Mouse (Mus musculus) embryonic facial prominence, embryonic 13.5 days (tissue): ENCODE measurements around the gene Mpped1. TPM values are rescaled to one million over a fixed set of nuclear protein-coding genes. Genes with fewer than 3 reads are reported as not detected.
A peak's percentile ranks its signal among the peaks of the same experiment; 100 is the strongest.

Experiments used
- ATAC-seq: fragments of 200-750 bp; cut with Nextera tagmentation; 2 replicates; pipeline ENCODE4 v1.8.0; 2017; ENCODE audit warnings: low read depth; ENCODE audit not compliant: insufficient number of reproducible peaks, insufficient read depth, low FRiP score, low TSS enrichment
- H3K27ac ChIP-seq: fragments of 300-500 bp; sonication (generic); 2 replicates; pipeline ENCODE4 v1.5.1; 2015; ENCODE audit warnings: moderate library complexity, mild to moderate bottlenecking, inconsistent platforms
- H3K27me3 ChIP-seq: fragments of 300-500 bp; sonication (generic); 2 replicates; pipeline ENCODE4 v1.6.1; 2015; ENCODE audit warnings: mild to moderate bottlenecking, inconsistent platforms
- H3K36me3 ChIP-seq: fragments of 300-500 bp; sonication (generic); 2 replicates; pipeline ENCODE4 v1.6.1; 2015; ENCODE audit warnings: mild to moderate bottlenecking, inconsistent platforms
- H3K4me1 ChIP-seq: fragments of 300-500 bp; sonication (generic); 2 replicates; pipeline ENCODE4 v1.6.1; 2015; ENCODE audit warnings: inconsistent platforms
- H3K4me2 ChIP-seq: fragments of 300-500 bp; sonication (generic); 2 replicates; pipeline ENCODE4 v1.6.1; 2015; ENCODE audit warnings: moderate library complexity, mild to moderate bottlenecking, inconsistent platforms
- H3K4me3 ChIP-seq: fragments of 300-500 bp; sonication (generic); 2 replicates; pipeline ENCODE4 v1.5.1; 2015; ENCODE audit warnings: mild to moderate bottlenecking, inconsistent platforms
- H3K9ac ChIP-seq: fragments of 300-500 bp; sonication (generic); 2 replicates; pipeline ENCODE4 v1.6.1; 2015; ENCODE audit warnings: mild to moderate bottlenecking, inconsistent platforms
- H3K9me3 ChIP-seq: fragments of 300-500 bp; sonication (generic); 2 replicates; pipeline ENCODE4 v1.6.1; 2016; ENCODE audit warnings: inconsistent platforms
- WGBS: fragments of 180-500 bp; shearing (Covaris S2); methylation state at CpG from one replicate; pipeline ENCODE4 v1.1.7; 2015; ENCODE audit warnings: mixed read lengths; 5-methylcytosine and 5-hydroxymethylcytosine counted together
- polyA plus RNA-seq: library from polyadenylated mRNA; unstranded; fragments of >200 nt; fragmentation: Nextera tagmentation; extraction: Ambion mirVana; gene quantifications from 2 replicates; pipeline ENCODE4 v1.2.1, GENCODE M21; 2015

The Mpped1 gene
- polyA plus RNA-seq, 1 experiment from 2014 or later: 12.8 TPM

DNA sequence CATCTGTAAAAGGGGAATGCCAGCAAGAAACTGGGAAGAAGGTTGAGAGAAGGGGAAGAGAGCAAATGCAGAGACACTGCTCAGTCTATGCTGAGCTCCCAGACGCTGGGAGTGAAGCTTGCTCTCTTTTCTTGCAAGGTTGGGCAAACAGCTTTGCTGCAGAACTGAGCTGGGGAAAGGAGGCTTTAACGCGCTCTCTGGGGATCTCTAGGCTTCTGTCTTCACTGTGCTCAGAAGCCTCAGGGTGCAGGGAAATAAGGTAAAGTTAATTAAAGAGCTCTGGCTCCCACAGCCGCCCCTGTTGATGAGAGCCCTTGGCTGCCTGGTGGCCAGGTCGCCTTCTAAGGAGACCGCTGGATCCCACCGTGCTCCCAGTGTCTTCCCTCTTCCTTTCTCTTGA, 17.7 kb downstream of the Mpped1 start:
- peaks cover 3% of the 10 kb centered on the region; the same call in 1 of the 2 replicates for H3K36me3 ChIP-seq
- peaks cover 16% of the 10 kb centered on the region for H3K4me1 ChIP-seq
- no peak for ATAC-seq
- H3K27me3 ChIP-seq: peaks cover 6% of the 10 kb centered on the region
- 43% methylated on average over 7 of the region's 7 CpGs for WGBS
- H3K27ac ChIP-seq: no peak overlapping the region
- H3K9ac ChIP-seq: no peak overlapping the region
- no peak overlapping the region for H3K4me3 ChIP-seq
- H3K4me2 ChIP-seq: no peak overlapping the region
- no peaks in the 10 kb centered on the region for H3K9me3 ChIP-seq

DNA sequence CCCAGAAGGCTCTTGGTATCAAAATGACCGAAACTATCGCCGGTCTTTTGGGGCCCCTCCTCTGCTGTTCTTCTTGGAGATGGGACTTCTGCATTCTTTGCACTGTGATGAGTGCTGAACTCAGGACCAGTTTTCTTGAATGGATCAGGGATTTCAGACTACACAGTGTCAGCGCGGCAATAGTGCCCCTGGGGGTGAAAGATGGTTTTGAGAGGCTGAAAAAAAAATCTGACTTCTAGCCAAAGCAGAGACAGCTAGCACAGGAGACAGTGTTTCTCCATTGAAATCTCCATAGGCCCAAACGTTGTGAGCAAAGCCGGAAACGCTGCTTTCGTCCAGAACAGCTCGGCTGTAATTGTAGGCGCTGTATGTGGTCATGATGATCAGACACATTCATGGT, 19.7 kb downstream of the Mpped1 start:
- 79% methylated on average over 11 of the region's 11 CpGs for WGBS
- Histone ChIP-seq H3K27me3 (peaks cover 6% of the 10 kb centered on the region), H3K36me3 (peaks cover 3% of the 10 kb centered on the region; the same call in 1 of the 2 replicates), H3K4me2 (no peak overlapping the region), H3K4me3 (no peak overlapping the region), H3K4me1 (peaks cover 16% of the 10 kb centered on the region), H3K9ac (no peak overlapping the region), H3K9me3 (no peaks in the 10 kb centered on the region), H3K27ac (no peak overlapping the region)
- ATAC-seq: no peak

DNA sequence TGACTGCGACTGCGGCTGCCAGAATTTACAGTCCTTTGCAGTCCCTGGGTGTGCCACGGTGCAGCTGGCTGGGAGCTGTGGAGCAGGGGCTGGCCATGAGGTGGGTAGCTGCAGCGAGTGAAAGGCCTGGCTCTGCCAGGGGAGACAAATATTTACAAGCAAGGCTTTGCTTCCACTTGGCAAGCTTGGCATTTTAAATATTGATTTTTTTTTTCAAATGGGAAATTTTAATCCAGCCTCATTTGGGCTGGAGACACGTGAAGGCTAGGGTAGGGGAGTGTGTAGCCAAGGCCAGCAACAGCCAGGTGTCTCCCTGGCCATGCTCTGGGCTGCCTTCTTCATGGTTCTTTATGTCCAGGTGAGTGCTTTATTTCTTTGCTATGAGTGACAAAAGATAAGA, 21.7 kb downstream of the Mpped1 start:
- 77% methylated on average over 5 of the region's 5 CpGs for WGBS
- no peak overlapping the region for H3K27ac ChIP-seq
- peaks cover 3% of the 10 kb centered on the region; the same call in 1 of the 2 replicates for H3K36me3 ChIP-seq
- H3K4me1 ChIP-seq: peaks cover 22% of the 10 kb centered on the region
- no peak overlapping the region for H3K4me3 ChIP-seq
- no peak overlapping the region for H3K4me2 ChIP-seq
- no peaks in the 10 kb centered on the region for H3K9me3 ChIP-seq
- peaks cover 6% of the 10 kb centered on the region for H3K27me3 ChIP-seq
- ATAC-seq: no peak
- H3K9ac ChIP-seq: no peak overlapping the region

DNA sequence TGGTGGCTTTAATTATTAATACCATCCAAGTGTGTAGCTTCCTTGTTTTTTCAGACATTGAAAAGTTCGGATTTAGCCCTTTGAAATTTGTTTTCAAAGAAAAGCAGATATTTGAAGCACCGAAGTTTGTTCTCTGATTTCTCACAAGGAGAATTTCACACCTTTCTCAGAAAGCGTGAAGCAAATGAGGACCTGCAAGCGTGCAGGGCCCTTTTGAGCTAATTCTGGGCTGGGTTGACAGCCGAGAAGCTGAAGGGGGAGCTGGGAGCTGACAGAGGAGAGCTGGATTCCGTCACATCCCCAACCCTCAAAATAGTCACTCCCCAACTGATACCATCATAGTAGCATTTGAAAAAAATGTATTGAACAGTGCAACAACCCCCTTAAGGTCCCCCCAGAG, 34.8 kb downstream of the Mpped1 start:
- Histone ChIP-seq H3K4me2 (no peak overlapping the region), H3K9ac (no peak overlapping the region), H3K36me3 (0 out of 2 replicates have a peak, but pooled peaks cover 5% of the 10 kb centered on the region), H3K4me3 (no peak overlapping the region), H3K9me3 (0 out of 2 replicates have a peak, but pooled peaks cover 2% of the 10 kb centered on the region), H3K27ac (no peak overlapping the region), H3K27me3 (no peaks in the 10 kb centered on the region), H3K4me1 (no peaks in the 10 kb centered on the region)
- ATAC-seq: no peak
- 75% methylated on average over 6 of the region's 6 CpGs for WGBS

- no peak for ATAC-seq
- H3K9ac ChIP-seq: no peak overlapping the region
- H3K36me3 ChIP-seq: no peaks in the 10 kb centered on the region
- no peaks in the 10 kb centered on the region for H3K27me3 ChIP-seq
- no peak overlapping the region for H3K4me3 ChIP-seq
- 86% methylated on average over 8 of the region's 8 CpGs for WGBS
- no peak overlapping the region for H3K4me2 ChIP-seq
- H3K9me3 ChIP-seq: no peaks in the 10 kb centered on the region
- no peaks in the 10 kb centered on the region for H3K4me1 ChIP-seq
- H3K27ac ChIP-seq: no peak overlapping the region
Observed at GRCm38 (mm10) chr15:83828011-83828410, 48.7 kb downstream of the Mpped1 start.

GRCm38 (mm10) chr15:83829226-83829625, 50.0 kb downstream of the Mpped1 start:
- Histone ChIP-seq H3K9me3 (no peaks in the 10 kb centered on the region), H3K4me1 (no peaks in the 10 kb centered on the region), H3K36me3 (no peaks in the 10 kb centered on the region), H3K4me2 (no peak overlapping the region), H3K27ac (no peak overlapping the region), H3K4me3 (no peak overlapping the region), H3K9ac (no peak overlapping the region), H3K27me3 (no peaks in the 10 kb centered on the region)
- ATAC-seq: no peak
- 87% methylated on average over 13 of the region's 13 CpGs for WGBS

- H3K27me3 ChIP-seq: no peaks in the 10 kb centered on the region
- ATAC-seq: no peak
- H3K36me3 ChIP-seq: 0 out of 2 replicates have a peak, but pooled peaks cover 5% of the 10 kb centered on the region
- H3K9me3 ChIP-seq: no peaks in the 10 kb centered on the region
- no peaks in the 10 kb centered on the region for H3K4me1 ChIP-seq
- no peak overlapping the region for H3K4me3 ChIP-seq
- H3K4me2 ChIP-seq: no peak overlapping the region
- no peak overlapping the region for H3K9ac ChIP-seq
- WGBS: 66% methylated on average over 6 of the region's 6 CpGs
- H3K27ac ChIP-seq: no peak overlapping the region
Observed at GRCm38 (mm10) chr15:83832265-83832664, 53.0 kb downstream of the Mpped1 start.

GRCm38 (mm10) chr15:83840950-83841719, 61.9 kb downstream of the Mpped1 start:
- Histone ChIP-seq H3K9me3 (no peaks in the 10 kb centered on the region), H3K4me1 (peaks cover 13% of the 10 kb centered on the region), H3K27me3 (peaks cover 28% of the 10 kb centered on the region), H3K36me3 (0 out of 2 replicates have a peak, but pooled peaks cover 5% of the 10 kb centered on the region), H3K9ac (no peak overlapping the region), H3K4me3 (no peak overlapping the region), H3K4me2 (no peak overlapping the region), H3K27ac (no peak overlapping the region)
- WGBS: 66% methylated on average over 10 of the region's 10 CpGs
- no peak for ATAC-seq

- Histone ChIP-seq H3K9ac (no peak overlapping the region), H3K27me3 (peaks cover 28% of the 10 kb centered on the region), H3K4me2 (no peak overlapping the region), H3K27ac (no peak overlapping the region), H3K4me1 (peaks cover 15% of the 10 kb centered on the region), H3K36me3 (no peaks in the 10 kb centered on the region), H3K9me3 (no peaks in the 10 kb centered on the region), H3K4me3 (no peak overlapping the region)
- ATAC-seq: no peak
- WGBS: 69% methylated on average over 12 of the region's 12 CpGs
Observed at GRCm38 (mm10) chr15:83842419-83842818, 63.2 kb downstream of the Mpped1 start.

GRCm38 (mm10) chr15:83842915-83843789, 63.9 kb downstream of the Mpped1 start:
- 16% methylated on average over 22 of the region's 22 CpGs for WGBS
- no peak for ATAC-seq

DNA sequence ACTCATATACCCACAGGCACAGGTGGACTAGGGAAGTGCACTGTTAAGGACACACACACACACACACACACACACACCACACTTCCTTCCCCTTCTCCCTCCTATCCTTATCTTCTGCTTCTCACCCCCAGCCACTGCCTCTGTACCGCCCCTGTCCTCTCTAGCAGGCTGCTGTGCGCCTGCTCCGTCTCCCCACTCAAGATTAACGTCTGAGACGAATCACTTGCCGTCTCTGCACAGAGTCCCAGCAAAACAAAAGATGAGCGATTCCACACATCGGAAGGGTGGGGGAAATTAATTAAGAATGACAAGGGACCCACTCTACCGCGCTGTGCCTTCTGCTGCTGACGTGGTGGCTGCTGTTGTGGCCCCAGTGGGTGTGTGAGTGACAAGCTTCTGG, 66.5 kb downstream of the Mpped1 start:
- Histone ChIP-seq H3K27me3 (peaks cover 24% of the 10 kb centered on the region; the same call in 1 of the 2 replicates), H3K36me3 (no peaks in the 10 kb centered on the region), H3K4me3 (no peak overlapping the region), H3K9me3 (no peaks in the 10 kb centered on the region), H3K4me2 (no peak overlapping the region), H3K27ac (no peak overlapping the region), H3K9ac (no peak overlapping the region), H3K4me1 (peaks cover 22% of the 10 kb centered on the region)
- 57% methylated on average over 11 of the region's 11 CpGs for WGBS
- ATAC-seq: no peak

More at GRCm38 (mm10) chr15:83842915-83843789, 63.9 kb downstream of the Mpped1 start:
- H3K4me2 ChIP-seq: peak overlapping the region; percentile 20; the same call in 1 of the 2 replicates
- H3K9ac ChIP-seq: 0 out of 2 replicates have a peak overlapping the region, but pooled peaks have one; percentile 21
- peaks cover 22% of the 10 kb centered on the region for H3K4me1 ChIP-seq
- peaks cover 28% of the 10 kb centered on the region for H3K27me3 ChIP-seq
- no peak overlapping the region for H3K4me3 ChIP-seq
- no peak overlapping the region for H3K27ac ChIP-seq
- no peaks in the 10 kb centered on the region for H3K36me3 ChIP-seq
- no peaks in the 10 kb centered on the region for H3K9me3 ChIP-seq
